Mouse (Mus musculus): ENCODE results near the gene Hoxd11.

Gene Hoxd11

DNA sequence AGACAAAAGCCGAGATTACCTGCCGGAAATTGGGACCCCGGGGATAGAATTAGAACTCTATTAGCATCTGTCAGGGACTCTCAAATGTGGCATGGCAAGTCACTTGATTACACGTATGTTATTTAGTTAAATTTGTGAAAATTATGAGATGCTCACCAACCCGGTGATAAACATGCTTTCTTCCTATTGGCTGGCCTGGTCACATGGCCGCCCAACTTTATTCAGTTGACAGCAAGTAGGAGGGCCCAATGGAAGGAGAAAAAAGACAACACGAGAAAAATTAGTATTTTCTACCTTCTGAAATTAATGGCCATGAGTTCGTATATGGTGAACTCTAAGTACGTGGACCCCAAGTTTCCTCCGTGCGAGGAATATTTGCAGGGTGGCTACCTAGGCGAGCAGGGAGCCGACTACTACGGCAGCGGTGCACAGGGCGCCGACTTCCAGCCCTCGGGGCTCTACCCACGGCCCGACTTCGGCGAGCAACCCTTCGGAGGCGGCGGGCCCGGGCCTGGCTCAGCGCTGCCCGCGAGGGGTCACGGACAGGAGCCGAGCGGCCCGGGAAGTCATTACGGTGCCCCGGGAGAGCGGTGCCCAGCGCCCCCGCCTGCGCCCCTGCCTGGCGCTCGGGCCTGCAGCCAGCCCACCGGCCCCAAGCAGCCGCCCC, 47.7 kb downstream of the Hoxd11 start:
- DNase-seq (ENCODE audit: extremely low read depth, insufficient read length, low spot score): peak; percentile 32

DNA sequence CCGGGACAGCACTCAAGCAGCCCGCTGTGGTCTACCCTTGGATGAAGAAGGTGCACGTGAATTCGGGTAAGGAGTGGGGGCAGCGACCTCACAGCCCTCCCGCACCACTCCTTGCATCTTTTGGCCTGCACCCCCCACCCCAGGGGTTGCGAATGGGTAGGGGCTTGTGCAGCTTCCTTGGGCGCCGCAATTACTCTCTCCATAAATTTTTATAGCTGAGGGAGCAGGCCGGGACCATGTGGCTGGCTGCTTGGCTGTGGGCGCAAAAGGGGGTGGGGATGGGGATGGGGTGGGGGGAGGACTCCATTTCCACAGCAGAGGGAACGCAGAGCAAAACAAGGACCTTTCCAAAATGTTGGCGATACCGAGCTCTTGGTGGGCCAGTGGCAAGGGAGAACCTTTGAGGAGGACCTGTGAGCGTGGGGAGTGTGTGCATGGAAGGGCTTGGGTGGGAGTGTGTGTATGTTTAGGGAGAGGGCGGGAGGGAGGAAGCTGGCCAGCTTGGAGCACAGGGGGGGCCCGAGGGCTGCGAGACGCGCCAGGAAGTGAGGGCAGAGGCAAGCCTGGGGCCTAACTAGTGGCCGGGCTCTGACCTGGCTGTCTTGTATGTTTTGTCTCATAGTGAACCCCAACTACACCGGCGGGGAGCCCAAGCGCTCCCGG, 48.4 kb downstream of the Hoxd11 start:
- DNase-seq (ENCODE audit: extremely low read depth, insufficient read length, low spot score): peak; percentile 62

DNA sequence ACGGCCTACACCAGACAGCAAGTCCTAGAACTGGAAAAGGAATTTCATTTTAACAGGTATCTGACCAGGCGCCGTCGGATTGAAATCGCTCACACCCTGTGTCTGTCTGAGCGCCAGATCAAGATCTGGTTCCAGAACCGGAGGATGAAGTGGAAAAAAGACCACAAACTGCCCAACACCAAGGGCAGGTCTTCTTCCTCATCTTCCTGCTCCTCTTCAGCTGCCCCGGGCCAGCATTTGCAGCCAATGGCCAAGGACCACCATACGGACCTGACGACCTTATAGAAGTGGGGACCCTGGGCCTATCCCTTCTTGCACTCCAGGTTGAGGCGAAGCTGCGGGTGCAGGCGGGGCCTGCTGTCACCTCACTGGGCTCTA, 48.9 kb downstream of the Hoxd11 start:
- no peak for DNase-seq (ENCODE audit: extremely low read depth, insufficient read length, low spot score)

DNA sequence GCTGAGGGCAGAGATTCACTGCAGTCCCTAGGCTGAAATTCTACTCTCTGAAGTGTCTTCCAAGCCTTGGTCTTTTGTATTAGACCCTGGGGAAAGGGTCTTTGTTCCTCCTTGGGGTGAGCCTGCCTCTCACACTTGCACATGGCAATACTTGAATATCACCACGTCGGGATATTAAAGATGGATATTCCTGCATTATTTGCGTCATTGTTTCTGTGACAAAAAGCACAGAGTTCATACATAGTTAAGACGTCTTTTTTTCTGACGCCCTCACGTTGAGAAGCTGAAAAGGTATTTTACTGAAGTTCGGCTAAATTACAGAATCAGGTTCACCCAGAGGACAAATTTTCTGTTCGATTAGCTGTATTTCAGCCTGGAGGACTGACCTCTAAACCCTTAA, 51.0 kb downstream of the Hoxd11 start:
- DNase-seq (ENCODE audit: extremely low read depth, insufficient read length, low spot score): no peak

DNA sequence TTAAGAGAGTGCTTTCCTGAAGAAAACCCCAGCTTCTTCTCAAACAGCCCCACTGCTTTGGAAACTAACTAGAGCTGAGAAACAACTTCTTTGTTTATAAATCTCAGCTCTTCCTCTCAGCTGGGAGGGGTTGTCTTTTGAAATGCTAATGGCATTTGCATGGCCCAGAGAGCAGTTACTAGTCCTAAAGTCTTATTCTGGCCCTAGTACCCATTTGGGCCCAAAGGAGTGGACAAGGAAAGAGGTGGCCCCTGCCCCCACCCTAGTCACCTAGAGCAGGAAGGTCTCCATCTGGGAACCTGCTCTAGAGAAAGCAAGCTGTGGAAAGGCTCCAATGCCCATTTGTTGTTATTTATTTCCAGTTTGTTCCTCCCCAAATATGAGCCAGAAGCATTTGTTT, 51.7 kb downstream of the Hoxd11 start:
- DNase-seq (ENCODE audit: extremely low read depth, insufficient read length, low spot score): no peak

DNA sequence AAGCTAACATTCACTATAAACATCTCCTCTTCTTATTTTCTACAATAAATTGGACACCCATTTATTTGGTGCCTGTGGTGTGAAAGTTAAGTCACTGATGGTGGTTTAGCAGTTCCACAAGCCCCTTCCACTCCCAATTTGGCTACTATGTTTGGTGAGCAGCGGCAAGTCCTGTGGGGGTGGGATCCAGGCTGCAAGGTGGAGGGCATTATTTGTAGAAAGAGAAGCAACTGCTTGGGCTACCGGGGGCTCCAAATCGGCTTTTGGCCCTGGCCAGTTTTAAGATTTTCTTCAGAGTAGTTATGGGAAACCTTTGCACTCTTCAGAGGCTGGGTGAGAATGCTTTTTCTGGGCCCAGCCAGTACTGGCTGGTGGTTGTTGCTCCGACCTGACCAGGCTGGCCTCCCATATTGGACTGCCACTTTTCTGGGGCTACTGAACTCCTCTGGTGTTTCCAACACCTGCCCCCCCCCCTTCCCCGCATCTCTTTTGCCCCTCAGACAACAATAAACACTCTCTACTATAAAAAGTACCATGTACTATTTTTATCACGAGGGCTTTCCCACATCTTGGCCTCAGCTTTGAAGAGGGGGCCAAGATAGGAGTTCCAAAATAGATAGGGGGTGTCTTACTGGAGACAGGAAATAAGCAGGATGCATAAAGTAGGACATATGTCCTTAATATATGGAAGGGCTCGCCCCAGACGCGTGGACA, 52.6 kb downstream of the Hoxd11 start:
- DNase-seq (ENCODE audit: extremely low read depth, insufficient read length, low spot score): no peak

DNA sequence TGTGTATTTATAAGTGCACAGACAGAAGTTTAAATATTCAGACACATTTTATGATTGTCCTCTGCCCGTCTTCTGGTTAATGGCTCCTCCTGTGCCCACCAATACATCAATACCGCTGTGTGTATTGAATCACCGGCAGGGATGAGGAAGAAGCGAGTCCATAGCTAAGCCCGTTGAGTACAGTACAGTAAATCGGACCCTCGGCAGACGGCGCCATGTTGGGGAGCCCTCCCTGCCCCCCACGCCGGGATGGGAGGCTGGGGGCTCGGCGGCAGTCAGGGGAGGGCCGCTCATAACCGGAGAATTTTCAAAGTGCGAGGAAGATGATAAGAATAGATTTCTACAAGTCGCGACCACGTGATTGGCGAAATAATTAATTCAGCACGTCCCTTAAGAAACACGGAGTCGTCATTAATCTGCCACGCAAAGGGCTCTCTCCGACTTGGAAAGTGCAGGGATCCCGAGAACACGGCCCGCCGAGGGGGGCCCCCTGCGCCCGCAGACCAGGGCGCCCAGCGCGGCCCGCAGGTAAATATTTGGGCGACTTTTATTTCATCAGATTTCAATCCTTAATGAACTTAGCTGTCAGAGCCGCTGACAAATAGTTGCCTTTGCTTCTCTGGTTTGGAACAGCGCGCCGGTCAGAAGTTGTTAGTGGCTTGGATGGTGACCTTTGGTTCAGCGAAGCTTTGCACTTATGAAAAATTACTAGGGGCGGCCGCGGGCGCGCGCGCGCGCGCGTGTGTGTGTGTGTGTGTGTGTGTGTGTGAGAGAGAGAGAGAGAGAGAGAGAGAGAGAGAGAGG, 53.4 kb downstream of the Hoxd11 start:
- DNase-seq (ENCODE audit: extremely low read depth, insufficient read length, low spot score): no peak

DNA sequence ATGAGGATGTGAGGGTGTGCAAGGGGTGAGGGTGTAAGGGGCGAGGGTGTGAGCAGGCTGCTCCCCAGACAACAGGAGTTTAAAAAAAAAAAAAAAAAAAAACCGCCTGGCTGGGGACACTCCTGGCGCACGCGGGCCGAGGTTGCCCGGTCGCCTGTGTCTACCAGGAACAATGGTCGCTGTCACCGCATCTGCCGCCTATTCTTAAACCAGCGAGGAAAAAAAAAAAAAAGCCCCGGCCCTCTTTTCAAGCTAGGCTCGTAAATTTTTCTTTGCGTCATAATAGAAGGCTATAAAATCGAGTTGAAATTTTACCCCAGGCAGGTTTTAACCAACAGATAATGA, 53.9 kb downstream of the Hoxd11 start:
- no peak for DNase-seq (ENCODE audit: extremely low read depth, insufficient read length, low spot score)

DNA sequence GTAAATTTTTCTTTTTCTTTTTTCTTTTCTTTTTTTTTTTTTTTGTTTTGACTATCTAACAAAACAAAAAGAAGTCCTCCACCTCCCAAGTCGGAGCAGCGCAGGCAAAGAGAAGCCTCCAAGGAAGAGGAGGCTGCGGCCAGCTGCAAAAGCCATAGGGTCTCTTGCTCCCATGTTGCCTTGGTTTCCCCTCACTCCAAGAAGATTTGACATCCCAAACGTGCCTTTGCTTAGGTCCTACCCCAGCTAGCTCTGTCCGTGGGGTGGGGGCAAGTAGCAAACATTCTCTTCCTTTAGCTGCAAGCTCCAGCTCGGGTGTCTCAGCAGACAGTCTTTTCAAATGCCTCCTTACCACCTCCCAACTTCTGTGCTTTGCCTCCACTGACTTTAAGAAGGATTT, 54.4 kb downstream of the Hoxd11 start:
- DNase-seq (ENCODE audit: extremely low read depth, insufficient read length, low spot score): no peak

DNA sequence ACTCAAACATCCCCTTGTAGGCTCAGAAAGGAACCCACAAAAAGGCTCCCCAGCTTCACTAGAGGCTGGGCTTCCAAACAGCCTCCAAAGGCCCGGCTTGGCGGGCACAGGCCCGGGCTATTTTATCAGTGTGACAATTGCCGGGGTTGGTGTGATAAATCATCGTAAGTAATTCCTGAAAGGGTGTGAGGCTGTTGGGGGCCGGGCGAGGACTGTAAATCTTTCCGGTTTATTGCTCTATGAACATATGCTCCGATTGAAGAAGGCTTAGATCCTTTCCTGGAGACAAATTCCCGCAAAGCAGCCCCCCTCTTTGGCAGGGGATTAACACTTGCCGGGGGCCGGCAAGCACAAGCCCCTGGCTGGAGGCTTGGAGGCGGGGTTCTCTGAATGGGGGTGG, 55.1 kb downstream of the Hoxd11 start:
- no peak for DNase-seq (ENCODE audit: extremely low read depth, insufficient read length, low spot score)

DNA sequence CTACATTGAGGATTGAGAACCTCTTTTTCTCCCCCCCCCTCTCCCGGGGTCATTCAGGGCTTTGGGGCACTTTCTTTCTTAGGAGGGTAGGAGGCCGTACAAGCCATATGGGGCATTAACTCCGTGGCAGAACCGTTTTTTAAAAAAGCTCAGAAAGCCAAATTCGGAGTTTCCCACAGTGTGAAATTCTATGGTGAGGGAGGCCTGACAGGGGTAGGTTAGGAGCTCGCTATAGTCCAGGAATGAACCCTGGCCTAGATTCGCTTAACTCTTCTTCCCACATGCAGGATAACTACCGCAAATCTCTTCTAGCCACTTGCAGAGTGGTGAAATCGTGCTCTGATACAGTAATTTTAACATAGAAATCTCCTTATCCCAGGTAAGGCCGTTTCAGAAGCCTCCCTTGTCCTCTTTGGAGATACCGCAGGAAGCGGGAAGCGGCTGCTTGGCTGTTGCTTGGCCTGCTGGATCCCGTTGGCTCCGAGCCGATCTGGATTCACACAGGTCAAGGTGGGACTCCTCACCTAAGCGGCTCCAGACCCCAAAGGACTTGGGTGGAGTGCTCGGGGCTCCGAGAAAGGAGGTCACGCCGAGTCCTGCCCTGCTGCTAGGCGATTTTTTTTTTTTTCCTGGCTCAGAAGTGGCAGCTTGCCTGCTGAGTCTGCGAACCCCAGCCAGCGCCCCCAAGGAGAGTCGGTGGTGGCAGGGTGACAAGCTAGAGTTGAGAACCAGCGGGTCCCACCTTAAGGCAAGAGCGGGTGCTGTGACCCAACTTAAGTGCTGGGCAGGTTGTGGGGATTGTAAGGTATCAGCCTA, 55.8 kb downstream of the Hoxd11 start:
- DNase-seq (ENCODE audit: extremely low read depth, insufficient read length, low spot score): no peak

DNA sequence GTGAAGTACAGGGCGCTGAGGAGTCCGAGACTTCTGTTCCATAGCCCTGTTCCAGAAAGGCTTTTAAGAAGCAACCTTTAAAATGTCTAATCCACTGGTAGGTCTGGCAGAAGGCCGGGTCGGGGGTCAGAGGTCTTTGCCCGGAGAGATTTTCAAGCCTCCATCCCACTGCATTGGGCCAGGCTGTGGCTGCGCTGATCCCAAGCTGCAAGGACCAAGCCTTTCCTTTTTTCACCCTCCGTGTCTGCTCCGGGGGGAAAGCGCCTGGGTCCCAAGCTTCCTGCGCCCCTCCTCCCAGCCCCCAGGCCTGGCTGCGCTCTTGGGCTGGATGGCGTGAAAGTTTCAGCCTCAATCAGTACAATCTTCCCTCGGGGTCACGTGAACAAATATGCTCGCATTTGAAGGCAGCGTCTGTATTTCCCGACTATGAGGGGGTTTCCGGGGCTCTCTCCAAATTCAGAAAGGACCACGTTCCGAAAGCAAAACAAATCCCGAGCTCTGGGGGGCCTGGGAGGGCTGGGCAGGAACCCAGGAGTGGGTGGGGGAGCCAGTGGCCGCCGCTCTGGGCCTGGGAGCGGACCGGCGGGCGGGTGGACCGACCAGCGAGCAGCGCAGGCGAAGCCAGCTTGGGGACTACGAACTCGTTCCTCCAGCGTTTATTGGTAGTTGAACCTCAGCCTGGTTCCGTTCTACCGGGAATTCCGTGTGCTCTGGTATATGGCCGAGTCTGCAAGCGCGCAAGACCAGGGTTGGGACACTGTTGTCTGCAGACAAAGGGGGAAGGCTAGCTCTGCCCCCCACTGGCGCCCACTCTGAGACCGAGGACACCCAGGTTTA, 56.7 kb downstream of the Hoxd11 start:
- DNase-seq (ENCODE audit: extremely low read depth, insufficient read length, low spot score): no peak
